Mouse (Mus musculus) CD4-positive helper T cell, adult 2 months (primary cell): ENCODE results near the gene Laptm4a.
"Not testable (repeated sequence)": the region's sequence is repeated elsewhere in the genome, so short reads cannot be mapped to it uniquely, and the experiment has no call there.

ENCODE experiments used
- DNase-seq: peaks from one replicate; pipeline ENCODE4 v3.0.0-alpha.2; 2012; ENCODE audit warnings: low read depth, missing footprints, low spot score

Gene Laptm4a

DNA sequence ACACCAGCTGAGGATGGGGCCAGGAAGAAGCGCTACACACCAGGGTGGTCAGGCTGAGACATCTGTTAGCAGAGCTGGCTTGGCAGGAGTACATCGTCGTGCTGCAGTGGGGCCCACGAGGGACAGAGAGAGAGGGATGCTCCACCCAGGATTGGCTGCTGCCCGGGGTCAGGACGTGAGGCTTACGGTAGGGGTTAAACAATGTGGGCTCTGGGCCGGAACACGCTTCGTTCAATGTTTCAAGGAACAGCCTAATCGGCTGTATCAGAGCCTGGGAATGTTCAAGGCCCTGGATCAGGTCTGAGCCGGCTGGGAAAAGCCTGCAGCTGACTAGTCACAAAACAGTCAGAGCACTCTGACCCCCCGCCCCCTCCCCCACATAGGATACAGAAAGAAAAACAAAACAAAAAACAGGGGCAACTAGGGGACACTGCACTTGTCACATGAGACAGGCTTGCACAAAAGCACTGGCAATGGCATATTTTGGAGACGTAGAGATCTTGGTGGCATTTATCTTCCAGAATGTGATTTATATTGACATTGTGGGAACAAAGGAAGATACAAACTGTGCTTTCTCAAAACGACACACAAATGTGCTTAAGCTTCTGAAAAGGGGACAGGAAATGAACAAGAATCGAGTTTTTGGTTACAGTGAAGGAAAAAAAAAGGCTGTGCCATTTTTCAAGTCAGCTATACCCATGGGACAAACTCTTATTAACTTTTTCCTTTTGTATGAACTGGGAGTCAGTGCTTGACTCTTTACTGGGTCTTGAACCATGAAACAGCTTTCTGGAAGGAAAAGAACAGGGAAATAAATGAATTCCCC lies 8.4 kb upstream of the Laptm4a start:
- no peak for DNase-seq

DNA sequence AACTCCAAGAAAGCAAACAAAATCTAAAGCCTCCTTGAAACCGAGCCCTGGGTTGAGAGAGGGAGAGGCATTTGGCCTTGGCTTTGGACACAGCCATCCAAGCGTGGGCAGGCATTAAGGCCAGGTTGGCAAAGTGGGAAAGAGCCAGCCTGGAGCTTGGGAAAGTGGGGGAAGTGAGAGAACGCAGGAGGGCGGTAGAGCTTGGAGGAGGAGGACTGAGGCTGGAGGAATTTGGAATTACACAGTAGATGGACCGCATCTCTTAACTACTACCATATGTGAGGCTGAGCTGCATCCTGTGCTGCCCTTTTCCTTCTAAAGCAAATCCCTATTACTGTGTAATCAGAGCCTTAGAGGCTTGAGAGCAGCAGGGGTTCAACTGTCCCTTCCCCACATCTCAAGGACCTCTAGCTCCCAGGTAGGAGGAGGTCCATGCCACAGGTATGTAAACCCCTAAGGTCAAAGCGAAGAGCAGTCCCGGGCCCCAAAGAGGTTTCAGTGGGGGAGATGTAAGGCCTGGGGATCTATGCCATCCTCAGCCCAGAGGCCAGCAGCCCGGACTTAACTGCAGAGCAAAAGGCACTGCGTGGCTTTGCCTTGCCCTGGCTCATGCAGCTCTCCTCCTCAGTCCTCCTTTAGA lies 7.6 kb upstream of the Laptm4a start:
- no peak for DNase-seq

DNA sequence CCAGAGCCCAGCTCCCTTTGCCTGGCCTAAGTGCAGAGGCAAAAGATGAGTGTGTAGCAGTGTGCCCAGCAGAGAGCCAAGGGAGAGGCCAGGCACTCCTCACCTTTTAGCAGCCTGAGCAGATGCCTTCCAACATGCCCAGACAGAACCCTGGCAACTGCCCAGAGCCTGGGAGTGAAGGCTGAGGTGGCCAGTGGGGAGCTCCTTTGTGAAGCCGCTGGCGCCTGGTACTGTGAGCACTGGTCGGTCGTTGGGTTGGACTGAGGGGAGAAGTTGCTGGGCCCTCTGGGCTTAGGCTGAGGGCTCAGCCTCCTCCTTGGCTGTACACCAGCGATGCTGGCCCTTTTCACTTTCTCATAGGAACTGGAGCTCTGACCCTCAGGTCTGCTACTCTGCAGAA lies 5.1 kb upstream of the Laptm4a start:
- no peak for DNase-seq

DNA sequence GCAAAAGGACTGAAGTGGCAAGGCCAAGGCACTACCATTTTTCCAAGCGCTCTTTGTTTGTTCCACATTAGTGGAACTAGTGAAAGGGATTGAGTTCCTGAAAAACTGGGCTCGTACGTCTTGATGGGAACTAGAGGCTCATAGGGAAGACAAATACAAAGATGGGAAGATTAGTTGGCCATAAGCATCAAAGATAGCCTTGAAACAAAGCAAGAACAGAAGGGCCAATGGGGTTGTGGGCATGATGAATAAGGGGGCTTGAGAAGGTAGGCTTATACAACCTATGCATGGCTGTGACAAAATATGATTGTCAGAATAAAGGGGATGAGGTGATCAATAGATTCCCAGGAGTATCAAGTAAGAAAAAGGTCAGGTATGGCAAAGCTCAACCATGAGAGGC lies 2.2 kb upstream of the Laptm4a start:
- DNase-seq: no peak

DNA sequence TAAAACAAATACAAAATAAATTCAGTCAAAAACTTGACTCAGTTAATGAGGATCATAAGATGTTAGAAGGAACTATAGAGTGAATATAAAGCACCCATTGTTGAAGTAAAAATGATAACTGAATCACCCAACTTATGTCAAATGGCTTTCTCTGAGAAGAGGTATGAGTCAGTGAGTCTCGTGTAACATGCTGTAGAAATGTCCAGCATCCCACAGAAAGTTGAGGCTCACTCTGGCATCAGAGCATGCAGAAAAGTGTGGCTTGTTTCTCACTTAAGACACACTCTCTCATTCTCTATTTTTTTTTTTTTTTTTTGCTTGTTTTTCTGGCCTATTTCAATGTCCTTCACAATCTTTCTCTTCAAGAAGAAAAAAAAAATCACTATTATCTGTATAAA lies 469 bp upstream of the Laptm4a start:
- DNase-seq: no peak

DNA sequence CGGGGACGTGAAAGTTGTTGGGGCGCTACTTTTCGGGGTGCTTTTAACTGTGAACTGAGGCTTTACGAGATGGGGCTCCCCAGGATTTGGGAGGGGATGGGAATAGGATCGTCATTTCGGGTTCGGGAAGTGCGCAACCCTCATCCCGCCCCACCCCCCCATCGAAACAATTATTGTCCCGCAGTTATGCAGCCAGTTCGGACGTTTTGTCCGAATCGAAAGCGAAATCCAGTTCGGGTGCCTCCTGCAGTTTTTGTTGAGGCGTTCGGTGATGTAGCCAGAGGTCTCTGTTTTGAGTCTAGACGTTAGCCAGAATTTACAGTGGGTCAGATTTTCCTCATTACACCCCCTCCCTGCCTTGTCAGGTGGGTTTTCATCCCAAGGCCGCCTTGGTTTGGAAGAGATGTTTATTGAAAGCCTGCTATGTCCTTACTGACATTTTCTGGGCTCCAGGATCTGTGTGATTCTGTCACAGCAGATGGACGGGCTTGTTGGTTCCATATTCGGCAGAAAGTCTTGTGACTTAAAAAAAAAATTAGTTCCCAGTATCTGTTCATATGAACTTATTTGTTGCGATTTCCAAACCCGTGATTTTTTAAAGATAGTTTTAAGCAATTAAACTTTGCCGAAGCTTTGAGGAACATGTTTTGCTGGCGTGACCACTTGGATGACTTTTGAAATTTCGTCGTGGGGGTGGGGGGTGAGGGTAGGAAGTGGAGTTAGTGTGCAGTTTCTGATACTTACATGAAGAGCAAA lies 1.1 kb downstream of the Laptm4a start:
- peak; percentile 43 for DNase-seq

DNA sequence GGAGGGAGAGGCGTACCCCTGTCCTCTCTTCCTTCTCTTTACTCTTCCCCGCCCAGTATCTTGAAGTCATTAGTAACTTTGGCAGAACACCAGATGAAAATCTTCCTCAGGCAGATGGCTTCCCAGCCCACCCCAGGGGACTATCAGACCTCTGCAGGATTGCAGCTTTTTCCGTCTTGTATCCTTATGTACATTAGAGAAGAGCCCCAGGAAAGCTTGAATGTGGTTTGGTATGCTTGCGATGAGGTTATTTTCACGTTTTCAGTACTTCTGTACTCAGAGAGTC lies 1.6 kb downstream of the Laptm4a start:
- DNase-seq: no peak

DNA sequence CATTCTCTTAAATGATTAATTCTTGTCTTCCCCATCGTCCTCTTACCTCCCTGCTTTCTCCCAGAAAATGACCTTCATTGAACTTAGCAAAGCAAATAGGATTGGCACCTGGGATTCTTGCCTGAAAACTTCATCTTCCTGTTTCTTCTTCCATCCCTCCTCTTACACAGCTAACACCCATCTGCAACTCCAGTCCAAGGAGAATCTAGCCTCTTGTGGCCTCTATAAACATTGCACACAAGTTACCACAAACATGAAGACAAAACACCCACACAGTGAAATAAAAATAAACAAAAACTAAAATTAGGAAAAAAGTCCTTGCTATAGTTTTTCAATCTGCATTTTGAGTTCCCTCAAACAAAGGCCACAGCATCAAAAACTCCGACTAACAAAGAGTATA lies 2.1 kb downstream of the Laptm4a start:
- DNase-seq: peak; percentile 11

DNA sequence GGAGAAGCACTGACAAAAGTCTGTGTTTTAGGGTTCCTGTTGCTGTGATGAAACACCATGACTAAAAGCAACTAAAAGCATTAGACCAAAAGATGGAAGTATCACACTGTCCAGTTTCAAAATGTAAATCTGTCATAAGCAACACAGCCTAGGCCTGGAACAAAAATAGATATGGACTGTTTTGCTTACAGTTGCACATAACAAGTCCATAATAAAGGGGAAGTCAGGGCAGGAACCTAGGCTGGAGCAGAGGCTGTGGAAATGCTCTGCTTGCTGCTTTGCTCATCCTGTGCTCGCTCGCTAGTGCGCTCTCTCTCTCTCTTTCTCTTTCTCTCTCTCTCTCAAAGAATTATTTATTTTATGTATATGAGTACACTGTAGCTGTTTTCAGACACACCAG lies 6.2 kb downstream of the Laptm4a start:
- DNase-seq: no peak

DNA sequence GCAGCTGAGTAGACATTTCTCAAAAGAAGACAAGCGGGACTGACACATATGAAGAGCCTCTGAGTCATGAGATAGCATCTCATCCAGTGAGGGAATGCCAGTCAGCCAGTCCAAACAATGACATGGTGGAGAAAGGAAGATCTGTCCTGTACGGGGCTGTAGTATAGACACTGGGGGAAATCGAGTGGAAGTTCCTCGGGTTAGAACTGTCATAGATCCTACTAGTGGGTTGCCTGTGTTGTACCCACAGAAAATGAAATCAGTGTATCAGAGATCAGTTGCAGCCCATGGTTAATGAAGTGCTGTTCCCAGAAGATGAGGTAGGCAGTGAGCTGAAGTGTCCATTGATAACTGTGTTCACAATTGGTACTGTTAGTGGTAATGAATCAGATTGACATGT lies 7.3 kb downstream of the Laptm4a start:
- DNase-seq: no peak

DNA sequence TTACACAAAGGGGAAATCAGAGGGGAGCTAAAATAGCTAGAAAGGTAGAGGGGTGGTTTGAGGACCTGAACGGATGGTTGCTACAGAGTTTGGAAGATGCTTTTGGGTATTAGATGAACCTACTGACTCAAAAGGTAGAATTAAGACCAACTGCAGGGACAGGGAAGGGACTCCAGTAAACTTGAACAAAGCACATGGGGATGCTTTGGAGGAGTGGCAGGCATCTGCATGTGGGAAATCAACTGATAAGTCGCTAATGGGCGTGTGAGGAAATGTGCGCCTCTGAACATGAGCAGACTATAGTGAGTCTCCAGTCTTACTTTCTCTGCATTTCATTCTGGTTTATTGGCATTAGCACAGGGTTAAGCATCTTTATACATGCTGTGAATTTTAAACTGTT lies 9.6 kb downstream of the Laptm4a start:
- DNase-seq: no peak

DNA sequence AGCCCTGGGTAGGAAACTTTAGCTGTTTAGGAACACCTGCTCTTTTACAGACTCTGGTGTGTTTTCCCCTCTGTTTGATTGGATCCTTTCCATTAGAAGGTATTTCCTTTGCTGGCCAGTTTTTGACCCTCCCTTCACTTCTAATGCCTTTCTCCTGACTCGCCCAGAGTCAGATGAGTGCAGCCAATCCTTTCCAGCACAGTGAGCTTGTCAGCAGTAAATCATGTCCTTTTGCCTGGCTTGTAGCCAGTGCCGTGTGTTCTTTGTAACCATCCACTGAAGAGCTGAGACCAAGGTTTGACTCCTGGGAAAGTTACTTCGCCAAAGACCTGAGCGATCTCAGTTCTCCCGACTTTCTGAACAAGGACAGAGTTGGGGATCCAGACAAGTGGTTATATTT lies 13.9 kb downstream of the Laptm4a start:
- no peak for DNase-seq

DNA sequence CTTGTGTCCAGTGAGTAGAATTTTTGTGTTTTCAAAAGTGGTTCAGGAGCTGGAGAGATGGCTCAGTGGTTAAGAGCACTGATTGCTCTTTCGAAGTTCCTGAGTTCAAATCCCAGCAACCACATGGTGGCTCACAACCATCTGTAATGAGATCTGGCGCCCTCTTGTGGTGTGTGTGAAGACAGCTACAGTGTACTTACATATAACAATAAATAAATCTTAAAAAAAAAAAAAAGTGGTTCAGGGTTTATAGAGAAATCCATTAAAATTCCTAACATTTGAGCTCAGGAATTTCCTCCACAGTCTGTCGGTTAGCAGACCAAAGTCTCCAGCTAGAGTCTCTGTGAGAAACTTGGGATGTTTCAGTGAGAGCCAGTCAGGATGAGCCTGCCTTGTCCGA lies 14.7 kb downstream of the Laptm4a start:
- DNase-seq: not testable (repeated sequence)

DNA sequence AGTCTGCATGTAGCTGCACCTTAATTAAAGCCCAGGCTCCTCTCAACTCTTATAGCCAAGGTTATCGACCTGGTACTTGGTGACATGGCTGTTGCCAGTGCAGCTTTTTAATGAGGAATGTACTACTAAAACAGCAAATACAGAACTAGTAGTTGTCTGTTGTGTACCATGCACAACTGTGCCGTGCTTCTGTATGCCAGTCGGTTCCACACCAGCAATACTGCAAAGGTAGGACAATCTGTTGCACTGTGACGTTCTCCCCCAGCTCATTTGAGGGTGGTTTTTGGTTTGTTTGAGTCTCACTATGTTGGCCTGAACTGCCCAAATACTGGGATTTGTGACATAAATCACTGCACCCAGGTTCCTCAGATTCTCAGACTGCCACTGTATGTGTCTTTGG lies 18.0 kb downstream of the Laptm4a start:
- no peak for DNase-seq

DNA sequence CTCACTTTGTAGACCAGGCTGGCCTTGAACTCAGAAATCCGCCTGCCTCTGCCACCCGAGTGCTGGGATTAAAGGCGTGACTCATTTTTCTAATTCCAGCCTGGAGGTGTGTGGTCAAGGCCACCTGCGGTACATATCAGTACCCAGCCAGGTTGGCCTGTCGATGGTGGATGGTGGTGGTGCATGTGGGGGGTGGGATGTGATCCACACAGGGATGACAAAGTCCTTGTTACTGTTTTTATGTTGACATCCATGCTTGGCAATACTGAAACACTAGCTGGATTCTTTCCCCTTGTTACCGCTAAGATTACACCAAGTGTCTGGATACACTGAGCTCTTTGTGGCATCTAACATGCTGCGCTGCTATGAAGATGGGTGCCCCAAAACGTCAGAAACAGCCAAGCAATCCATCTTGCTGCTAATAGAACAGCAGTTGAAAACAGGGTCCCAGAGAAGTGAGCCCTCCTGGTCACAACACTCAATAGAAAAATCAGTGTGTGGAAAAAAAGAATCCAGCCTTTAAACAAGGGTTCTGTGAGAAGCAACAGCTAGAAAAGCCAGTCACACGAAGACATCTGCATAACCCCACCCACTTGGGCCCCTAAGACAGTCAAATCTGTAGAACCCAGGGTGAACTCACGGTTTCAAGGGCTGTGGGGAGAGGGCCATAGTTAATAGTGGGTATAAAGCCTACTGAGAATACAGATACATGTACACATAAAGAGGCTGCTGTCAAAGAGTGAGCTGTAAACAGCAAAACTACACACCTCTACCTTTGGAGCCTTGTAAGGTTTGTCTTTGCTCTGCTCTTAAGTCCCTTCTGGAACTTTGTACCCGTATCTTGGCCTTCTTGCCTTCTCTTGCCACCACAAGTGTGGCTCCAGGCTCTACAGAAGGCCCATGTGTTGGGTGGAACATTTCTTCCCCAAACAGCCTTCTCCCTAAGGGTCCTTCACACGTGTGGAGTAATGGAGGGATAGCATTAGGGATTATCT lies 18.8 kb downstream of the Laptm4a start:
- DNase-seq: no peak

DNA sequence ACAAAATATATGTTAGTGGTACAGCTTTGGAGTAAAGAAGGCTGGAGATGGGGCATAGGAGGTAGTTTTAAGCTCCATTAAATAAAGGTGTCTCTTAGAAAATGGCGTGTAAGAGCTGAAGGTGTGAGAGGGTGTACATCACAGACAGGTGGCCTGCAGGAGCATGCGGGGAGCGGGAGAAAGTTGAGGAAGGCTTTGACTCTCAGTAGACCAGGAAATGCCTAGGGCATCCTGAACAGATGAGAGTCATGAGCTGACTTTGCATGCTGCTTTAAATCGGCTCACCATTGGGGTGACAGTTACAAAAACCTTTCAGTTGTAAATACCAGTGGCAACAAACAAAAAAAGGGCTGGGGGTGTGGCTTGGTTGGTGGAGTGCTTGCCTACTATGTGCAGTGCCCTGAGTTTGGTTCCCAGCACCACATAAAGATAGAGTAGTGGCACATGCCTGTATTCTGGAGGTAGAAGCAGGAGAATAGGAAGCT lies 19.7 kb downstream of the Laptm4a start:
- no peak for DNase-seq

DNA sequence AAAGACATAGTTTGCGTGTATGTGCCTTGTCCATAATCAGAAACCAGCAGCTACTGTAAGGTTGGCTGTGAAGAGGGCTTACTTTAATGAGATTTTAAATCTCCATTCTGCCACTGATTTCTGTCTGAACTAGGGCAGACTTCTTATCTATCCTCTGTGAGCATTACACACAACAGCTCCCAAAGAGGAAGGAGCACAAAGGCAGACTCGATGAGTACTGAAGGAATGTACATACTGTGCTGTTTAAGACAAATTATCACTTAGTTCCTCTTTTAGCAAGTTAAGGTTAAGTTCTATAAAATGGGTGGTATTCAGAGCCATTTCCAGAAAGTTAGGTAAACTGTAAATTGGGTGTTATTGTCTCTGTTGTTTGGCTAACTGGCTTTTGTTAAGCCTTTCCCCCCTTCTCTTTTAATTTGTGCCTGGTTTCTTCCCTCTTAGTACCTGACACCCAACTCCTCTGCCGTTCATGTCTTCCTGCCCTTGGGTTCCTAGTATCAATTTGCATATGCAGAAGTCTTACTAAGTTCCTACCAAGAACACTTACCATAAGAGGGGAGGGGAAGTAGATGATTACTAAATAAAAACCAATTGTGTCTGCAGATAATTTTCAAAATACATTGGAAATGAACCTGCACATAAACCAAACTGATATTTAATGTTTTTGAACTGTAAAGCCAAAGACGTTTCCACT lies 20.4 kb downstream of the Laptm4a start:
- no peak for DNase-seq

DNA sequence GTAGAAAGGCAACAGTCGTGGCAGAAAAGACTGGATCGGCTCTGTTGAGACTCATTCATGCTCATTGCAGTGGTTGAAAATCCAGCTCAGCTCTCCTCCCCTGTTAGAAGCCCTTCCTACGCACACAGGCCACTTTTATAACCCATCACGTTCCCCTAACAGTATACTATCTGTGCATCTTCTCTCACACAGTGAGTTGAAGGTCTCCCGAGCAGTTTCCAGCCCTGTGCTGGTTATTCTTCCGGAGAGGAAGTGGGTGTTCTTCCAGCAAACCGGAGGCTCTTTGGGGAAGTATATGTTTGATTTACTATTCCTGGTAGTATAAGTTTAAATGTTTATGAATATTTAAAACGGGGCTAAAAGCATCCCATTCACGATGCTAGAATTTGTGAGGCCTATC lies 25.7 kb downstream of the Laptm4a start:
- DNase-seq: no peak

DNA sequence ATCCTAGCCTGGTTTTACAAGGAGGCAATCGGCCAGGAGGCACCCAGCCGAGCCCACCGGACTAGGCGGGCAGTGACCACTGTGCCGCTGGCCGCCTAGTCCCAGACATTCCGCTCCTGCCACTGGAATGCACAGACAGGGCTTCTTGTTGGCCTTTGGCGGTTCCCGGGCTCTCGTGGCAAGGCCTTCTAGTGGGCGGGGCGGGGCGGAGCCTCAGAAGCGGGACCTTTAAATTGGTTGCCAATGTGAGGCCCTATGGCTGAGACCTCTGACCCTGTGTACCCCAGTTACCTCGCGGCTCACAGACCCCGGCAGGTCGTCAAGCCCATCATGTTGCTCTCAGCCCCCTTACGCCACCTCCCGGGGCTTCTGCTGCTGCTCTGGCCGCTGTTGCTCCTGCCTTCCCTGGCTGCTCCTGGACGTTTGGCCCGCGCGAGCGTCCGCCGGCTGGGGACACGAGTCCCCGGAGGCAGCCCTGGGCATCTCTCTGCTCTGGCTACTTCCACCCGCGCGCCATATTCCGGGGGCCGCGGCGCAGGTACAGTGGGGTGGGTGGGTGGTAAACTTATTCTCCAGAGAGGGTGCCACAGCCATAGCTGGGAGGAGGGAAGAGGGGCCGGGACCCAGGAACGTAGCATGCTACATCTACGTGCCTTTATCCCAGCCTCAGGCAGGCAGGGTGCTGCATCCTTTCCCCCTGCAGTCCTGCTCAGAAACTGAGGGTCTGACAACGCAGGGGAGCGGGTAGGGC lies 26.4 kb downstream of the Laptm4a start, which contains the start of gene Matn3:
Gene Matn3, plus strand, starts transcription at position 216 of the 751 bp plus-strand sequence.
- DNase-seq: peak; percentile 11

DNA sequence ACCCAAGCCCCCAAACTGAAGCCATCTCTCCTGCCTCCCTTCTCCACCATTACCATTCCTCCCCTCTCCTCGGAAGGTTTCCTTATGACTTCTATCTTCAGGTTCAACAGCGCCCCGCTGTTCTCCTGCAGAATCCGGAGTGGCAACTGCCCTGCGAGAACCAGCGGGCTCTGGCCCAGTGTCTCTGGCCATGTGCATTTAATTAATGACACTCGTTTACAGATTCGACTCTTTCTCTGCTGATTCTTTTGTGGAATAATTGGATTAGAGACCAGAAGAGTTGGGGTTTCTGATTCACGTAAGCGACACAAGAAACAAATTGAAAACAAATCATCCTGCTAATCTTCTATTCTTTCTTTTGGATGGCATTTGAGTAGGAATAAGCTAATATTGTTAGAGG lies 31.7 kb downstream of the Laptm4a start:
- no peak for DNase-seq
